In genomic region chr10:67998116-67998635, GRCm38 (mm10) we compare ENCODE assay signal across 8 mouse cellular contexts. TPM values are rescaled to one million over a fixed set of nuclear protein-coding genes. Genes with fewer than 3 reads are reported as not detected.
DNase-seq lines count a peak whose midpoint lies in the region; ATAC-seq and TF ChIP-seq lines count a peak whose summit lies in the region.

No protein-coding gene starts in this region.

- H3K4me3 ChIP-seq in kidney, postnatal 0 days (replicated peaks; ENCODE audit: low read depth, low read length): no peak overlapping the region
- H3K4me3 ChIP-seq in liver, postnatal 0 days (ENCODE audit: low read depth, low read length): no peak overlapping the region
- H3K4me3 ChIP-seq in neural tube, embryonic 12.5 days: no peak overlapping the region

- TF ChIP-seq EP300 in liver, postnatal 0 days (IDR thresholded peaks at IDR 0.05; ENCODE audit: low read depth): no peak

- 0 out of 2 replicates have a peak, but pooled peaks have one; percentile 33 for ATAC-seq in kidney, postnatal 0 days (replicated peaks; ENCODE audit: low FRiP score, low read depth)
- ATAC-seq in liver, postnatal 0 days: peak; percentile 78
- ATAC-seq in neural tube, embryonic 12.5 days (ENCODE audit: low FRiP score, low read depth): peak; percentile 76; the same call in 1 of the 2 replicates

- DNase-seq in urinary bladder, postnatal 14 days (ENCODE audit: low spot score): peak; percentile 59
- no peak for DNase-seq in urinary bladder, adult 18-20 months (ENCODE audit: low spot score in 2 of 2)
- peak; percentile 90 to 93 for DNase-seq in cerebellum, postnatal 10 days
- peak; percentile 35 to 42 for DNase-seq in frontal cortex, postnatal 25 days (ENCODE audit: low spot score in 2 of 2)
- DNase-seq in kidney, postnatal 0 days (ENCODE audit: low spot score): peak; percentile 74
- DNase-seq in liver, postnatal 0 days: peak; percentile 64
- peak; percentile 77 for DNase-seq in thymus, postnatal 36 days

- H3K9me3 ChIP-seq in kidney, postnatal 0 days (replicated peaks; ENCODE audit: low read length): no peaks in the 10 kb centered on the region
- H3K9me3 ChIP-seq in liver, postnatal 0 days (ENCODE audit: low read length): no peaks in the 10 kb centered on the region
- no peaks in the 10 kb centered on the region for H3K9me3 ChIP-seq in neural tube, embryonic 12.5 days

- no peaks in the 10 kb centered on the region for H3K36me3 ChIP-seq in kidney, postnatal 0 days (ENCODE audit: insufficient read depth, low read length)
- no peaks in the 10 kb centered on the region for H3K36me3 ChIP-seq in liver, postnatal 0 days (replicated peaks; ENCODE audit: insufficient read depth, low read length)
- no peaks in the 10 kb centered on the region for H3K36me3 ChIP-seq in neural tube, embryonic 12.5 days

- H3K27me3 ChIP-seq in kidney, postnatal 0 days (ENCODE audit: insufficient read depth, low read length): no peaks in the 10 kb centered on the region
- H3K27me3 ChIP-seq in liver, postnatal 0 days (ENCODE audit: insufficient read depth, low read length): no peaks in the 10 kb centered on the region
- no peaks in the 10 kb centered on the region for H3K27me3 ChIP-seq in neural tube, embryonic 12.5 days (replicated peaks)

- no peak overlapping the region for H3K9ac ChIP-seq in kidney, postnatal 0 days (ENCODE audit: low read depth, low read length)
- H3K9ac ChIP-seq in liver, postnatal 0 days (replicated peaks): no peak overlapping the region
- H3K9ac ChIP-seq in neural tube, embryonic 12.5 days: no peak overlapping the region

- no peak overlapping the region for H3K4me2 ChIP-seq in kidney, postnatal 0 days (ENCODE audit: low read length)
- peak overlapping the region; percentile 32; the same call in 1 of the 2 replicates for H3K4me2 ChIP-seq in liver, postnatal 0 days (ENCODE audit: low read depth, low read length)
- peak overlapping the region; percentile 28 for H3K4me2 ChIP-seq in neural tube, embryonic 12.5 days (replicated peaks)

- 43% methylated on average over 13 of the region's 13 CpGs for WGBS in kidney, postnatal 0 days
- WGBS in liver, postnatal 0 days (ENCODE audit: insufficient replicate concordance): 41% methylated on average over 13 of the region's 13 CpGs
- 43% methylated on average over 13 of the region's 13 CpGs for WGBS in neural tube, embryonic 12.5 days

- no peaks in the 10 kb centered on the region for H3K4me1 ChIP-seq in kidney, postnatal 0 days (replicated peaks; ENCODE audit: insufficient read depth, low read length)
- no peaks in the 10 kb centered on the region for H3K4me1 ChIP-seq in liver, postnatal 0 days (ENCODE audit: insufficient read depth)
- H3K4me1 ChIP-seq in neural tube, embryonic 12.5 days: no peaks in the 10 kb centered on the region

- H3K27ac ChIP-seq in kidney, postnatal 0 days: no peak overlapping the region
- no peak overlapping the region for H3K27ac ChIP-seq in liver, postnatal 0 days (ENCODE audit: low read depth)
- no peak overlapping the region for H3K27ac ChIP-seq in neural tube, embryonic 12.5 days

- peak; percentile 83 for TF ChIP-seq CTCF in kidney, postnatal 0 days (IDR thresholded peaks at IDR 0.05; ENCODE audit: low read depth)
- TF ChIP-seq CTCF in liver, postnatal 0 days (IDR thresholded peaks at IDR 0.05; ENCODE audit: low read depth): peak; percentile 78

RNA-seq across cellular contexts. Expression of gene Rtkn2, which starts 18.8 kb away (rescaled TPM):
- polyA plus RNA-seq in kidney, postnatal 0 days (2015; fragmentation: Nextera tagmentation; extraction: Ambion mirVana): 4.4 and 5.2 TPM in 2 replicates
- 1.4 TPM in 2 replicates for polyA plus RNA-seq in liver, postnatal 0 days (2015; fragmentation: Nextera tagmentation; extraction: Ambion mirVana)
- 12.0 and 12.8 TPM in 2 replicates for polyA plus RNA-seq in neural tube, embryonic 12.5 days (2016; fragmentation: Nextera tagmentation; extraction: Ambion mirVana)

Comparison
In these comparisons a context has a peak if more than half of its experiments do, and no peak if none do; other contexts are left out.
1. DNase-seq: peak in urinary bladder, postnatal 14 days (single experiment), cerebellum, postnatal 10 days (2 of 2), frontal cortex, postnatal 25 days (2 of 2), kidney, postnatal 0 days (single experiment), liver, postnatal 0 days (single experiment) and thymus, postnatal 36 days (2 of 2); none in urinary bladder, adult 18-20 months (0 of 2).
2. Peak in every context shown above with its lines, with median percentiles within 50 percentile points of each other: ATAC-seq.